Mouse (Mus musculus) liver, embryonic 11.5 days (tissue): Measurements from ENCODE around the gene Hivep3. TPM values are rescaled to one million over a fixed set of nuclear protein-coding genes. Genes with fewer than 3 reads are reported as not detected.

Experiments used
- ATAC-seq: fragments of 200-750 bp; cut with Nextera tagmentation; replicated peaks from 2 replicates; pipeline ENCODE4 v1.8.0; 2017; ENCODE audit warnings: moderate number of reproducible peaks, mild to moderate bottlenecking, moderate TSS enrichment, moderate library complexity; ENCODE audit not compliant: low FRiP score
- DNase-seq: peaks from one replicate; pipeline ENCODE4 v3.0.0-alpha.2; 2017; ENCODE audit warnings: low spot score
- H3K27ac ChIP-seq: fragments of 300-500 bp; sonication (generic); 2 replicates; pipeline ENCODE4 v1.5.1; 2014; ENCODE audit warnings: mild to moderate bottlenecking, low read depth, low read length, control low read depth
- H3K27me3 ChIP-seq: fragments of 300-500 bp; sonication (generic); replicated peaks from 2 replicates; pipeline ENCODE4 v1.6.1; 2014; ENCODE audit warnings: low read length, mixed read lengths; ENCODE audit not compliant: control insufficient read depth, insufficient read depth
- H3K36me3 ChIP-seq: fragments of 300-500 bp; sonication (generic); 2 replicates; pipeline ENCODE4 v1.6.1; 2014; ENCODE audit warnings: mild to moderate bottlenecking, low read length, moderate library complexity, mixed read lengths; ENCODE audit not compliant: control insufficient read depth, insufficient read depth
- H3K4me1 ChIP-seq: fragments of 300-500 bp; sonication (generic); replicated peaks from 2 replicates; pipeline ENCODE4 v1.6.1; 2014; ENCODE audit warnings: low read length, mixed read lengths; ENCODE audit not compliant: control insufficient read depth, insufficient read depth
- H3K4me2 ChIP-seq: fragments of 300-500 bp; sonication (generic); 2 replicates; pipeline ENCODE4 v1.6.1; 2014; ENCODE audit warnings: mild to moderate bottlenecking, control low read depth, moderate library complexity
- H3K4me3 ChIP-seq: fragments of 300-500 bp; sonication (generic); 2 replicates; pipeline ENCODE4 v1.5.1; 2014; ENCODE audit warnings: low read depth, low read length, control low read depth
- H3K9ac ChIP-seq: fragments of 300-500 bp; sonication (generic); 2 replicates; pipeline ENCODE4 v1.6.1; 2014; ENCODE audit warnings: low read depth, low read length, control low read depth
- H3K9me3 ChIP-seq: fragments of 300-500 bp; sonication (generic); 2 replicates; pipeline ENCODE4 v1.6.1; 2016; ENCODE audit warnings: low read length, inconsistent platforms, mixed read lengths; ENCODE audit not compliant: control insufficient read depth
- WGBS: fragments of 180-500 bp; shearing (Covaris S2); extraction: QIAGEN DNeasy Blood & Tissue Kit; methylation state at CpG from one replicate; pipeline ENCODE4 v1.1.7; 2014; 5-methylcytosine and 5-hydroxymethylcytosine counted together
- polyA plus RNA-seq: library from polyadenylated mRNA; unstranded; fragments of >200 nt; fragmentation: Nextera tagmentation; extraction: Ambion mirVana; gene quantifications from 2 replicates; pipeline ENCODE4 v1.2.1, GENCODE M21; 2014

The Hivep3 gene
- polyA plus RNA-seq, 1 experiment from 2014 or later: 2.7 TPM

DNA sequence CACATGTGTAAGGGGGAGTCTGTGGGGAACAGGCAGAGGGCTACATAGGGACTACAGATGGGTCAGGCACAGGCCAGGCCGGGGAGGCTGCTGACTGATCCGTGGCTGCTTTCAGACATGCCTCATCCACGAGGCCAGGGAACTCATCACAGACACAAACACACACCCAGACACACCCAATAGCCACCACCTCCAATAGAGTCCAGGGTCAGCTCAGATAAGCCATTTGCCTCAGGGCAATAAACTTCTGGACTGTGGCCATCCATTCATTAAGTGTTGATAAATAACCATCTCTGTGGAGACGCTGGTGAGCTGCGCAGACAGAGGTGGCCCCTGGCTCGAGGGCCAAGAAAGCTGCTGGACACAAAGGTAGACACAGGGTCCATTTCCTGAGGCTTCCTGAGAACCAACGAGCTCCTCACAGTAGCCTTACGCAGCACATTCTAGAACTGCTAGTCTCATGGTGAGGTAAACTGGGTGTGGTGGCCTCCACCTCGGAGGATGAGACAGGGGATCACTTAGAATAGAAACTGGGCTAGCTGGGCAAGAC, 436.9 kb downstream of the Hivep3 start:
- Histone ChIP-seq H3K4me1 (no peaks in the 10 kb centered on the region), H3K4me2 (no peak overlapping the region), H3K4me3 (no peak overlapping the region), H3K9me3 (no peaks in the 10 kb centered on the region), H3K27ac (no peak overlapping the region), H3K36me3 (no peaks in the 10 kb centered on the region), H3K27me3 (no peaks in the 10 kb centered on the region), H3K9ac (no peak overlapping the region)
- no peak for ATAC-seq
- 55% methylated on average over 9 of the region's 9 CpGs for WGBS
- no peak for DNase-seq

DNA sequence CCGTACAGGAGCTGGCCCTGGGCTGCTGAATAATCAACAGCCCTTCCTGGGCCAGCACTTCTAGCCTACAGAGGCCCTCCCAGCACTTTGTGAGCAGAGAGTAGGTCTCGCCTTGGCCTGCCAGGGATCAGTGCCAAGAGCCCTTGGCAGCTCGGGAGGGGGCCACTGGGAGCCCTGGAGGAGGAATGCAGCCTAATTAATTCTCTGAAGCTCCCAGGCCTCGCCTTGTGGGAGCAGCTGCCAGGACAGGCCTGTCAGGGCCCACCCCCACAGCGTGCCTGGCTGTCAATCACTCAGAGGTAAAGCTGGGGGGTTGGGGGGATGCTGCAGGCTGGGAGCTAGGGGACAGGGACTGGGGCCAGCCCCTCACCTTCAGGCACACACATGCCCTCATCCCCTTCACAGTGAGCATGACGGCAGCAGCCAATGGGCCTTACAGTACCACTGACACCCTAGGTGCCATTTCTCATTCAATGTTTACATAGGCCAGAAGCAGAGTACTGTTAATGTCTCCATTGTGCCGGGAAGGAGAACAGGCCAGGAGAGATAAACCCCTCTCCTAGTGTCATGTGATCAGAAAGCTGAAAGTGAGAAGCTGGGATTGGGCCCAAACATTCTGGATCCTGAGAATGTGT, 438.6 kb downstream of the Hivep3 start:
- H3K9me3 ChIP-seq: no peaks in the 10 kb centered on the region
- no peak overlapping the region for H3K9ac ChIP-seq
- H3K4me1 ChIP-seq: no peaks in the 10 kb centered on the region
- no peak overlapping the region for H3K4me2 ChIP-seq
- H3K4me3 ChIP-seq: no peak overlapping the region
- H3K27ac ChIP-seq: no peak overlapping the region
- no peak for ATAC-seq
- 26% methylated on average over 7 of the region's 7 CpGs for WGBS
- H3K36me3 ChIP-seq: no peaks in the 10 kb centered on the region
- H3K27me3 ChIP-seq: no peaks in the 10 kb centered on the region
- no peak for DNase-seq

DNA sequence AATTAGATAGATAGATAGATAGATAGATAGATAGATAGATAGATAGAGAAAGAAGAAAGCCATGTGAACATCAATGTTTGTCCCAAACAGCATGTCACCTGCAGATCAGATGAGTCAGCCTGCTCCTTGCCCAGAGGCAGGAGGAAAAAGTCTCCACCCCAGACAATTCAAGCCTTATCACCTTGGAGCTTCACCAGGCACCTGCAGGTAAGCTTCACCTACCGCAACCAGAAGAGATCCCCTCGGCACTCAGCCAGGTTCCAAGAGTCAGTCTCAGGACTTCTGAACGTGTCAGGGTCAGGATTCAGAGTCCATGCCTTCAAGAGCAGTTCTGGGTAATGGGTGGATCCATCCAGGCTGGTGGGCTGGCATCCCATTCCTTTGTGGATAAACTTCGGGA, 445.5 kb downstream of the Hivep3 start:
- 70% methylated on average over 4 of the region's 4 CpGs for WGBS
- H3K4me2 ChIP-seq: no peak overlapping the region

DNA sequence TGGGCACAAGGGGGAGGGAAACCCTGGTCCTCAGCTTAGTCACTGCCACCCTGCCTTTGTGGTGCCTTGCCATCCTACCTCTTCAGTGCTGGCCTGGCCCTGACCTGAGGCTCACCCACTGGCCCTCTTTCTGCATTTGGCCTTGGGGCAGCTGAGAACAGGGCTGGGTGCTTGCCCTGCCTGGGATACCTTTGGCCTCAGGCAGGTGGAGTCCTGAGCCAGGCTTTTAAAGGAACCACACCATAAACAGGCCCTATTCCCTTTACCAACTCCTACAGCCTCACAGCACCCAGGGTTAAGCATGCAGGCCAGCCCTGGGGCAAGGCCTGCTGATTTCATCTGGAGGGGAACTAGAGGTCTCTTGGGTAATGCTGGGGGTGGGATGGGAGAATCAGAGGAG, 447.0 kb downstream of the Hivep3 start:
- DNase-seq (no peak), ATAC-seq (no peak)
- Histone ChIP-seq H3K4me1 (no peaks in the 10 kb centered on the region), H3K36me3 (no peaks in the 10 kb centered on the region), H3K27me3 (no peaks in the 10 kb centered on the region), H3K9me3 (no peaks in the 10 kb centered on the region), H3K27ac (no peak overlapping the region), H3K4me2 (no peak overlapping the region), H3K9ac (no peak overlapping the region), H3K4me3 (no peak overlapping the region)

More for the DNA sequence above, 445.5 kb downstream of the Hivep3 start:
- H3K36me3 ChIP-seq: no peaks in the 10 kb centered on the region
- no peaks in the 10 kb centered on the region for H3K27me3 ChIP-seq
- no peak for ATAC-seq
- no peaks in the 10 kb centered on the region for H3K9me3 ChIP-seq
- no peaks in the 10 kb centered on the region for H3K4me1 ChIP-seq
- no peak overlapping the region for H3K27ac ChIP-seq
- no peak overlapping the region for H3K9ac ChIP-seq
- H3K4me3 ChIP-seq: no peak overlapping the region
- no peak for DNase-seq

DNA sequence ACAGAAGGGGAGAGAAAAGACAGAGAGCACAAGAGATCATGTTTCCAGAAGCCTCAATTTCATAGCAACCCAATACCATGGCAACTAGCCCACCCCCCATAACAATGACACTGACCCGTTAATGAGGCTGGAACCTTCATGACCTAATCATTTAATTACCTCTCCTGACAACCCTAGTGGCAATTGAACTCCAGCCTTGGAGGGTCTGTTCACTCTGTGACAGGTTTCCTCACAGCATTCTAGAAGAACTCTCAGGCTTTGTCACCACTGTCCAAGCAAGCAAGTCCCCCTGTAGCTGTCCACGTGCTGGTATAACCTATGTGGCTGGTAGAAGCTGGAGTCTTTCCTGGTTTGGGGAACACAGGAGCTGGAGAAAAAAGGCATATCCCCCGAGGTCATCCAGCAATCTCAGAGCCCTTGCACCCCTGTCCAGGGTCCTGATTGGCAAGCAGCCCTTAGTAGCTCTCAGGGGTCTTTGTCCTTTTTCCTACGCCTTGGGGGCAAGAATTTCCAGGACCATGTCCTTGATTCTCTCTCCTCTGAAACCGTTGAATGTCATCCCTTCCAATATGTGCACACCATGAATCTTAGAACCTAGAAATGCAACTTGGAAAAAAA, 450.9 kb downstream of the Hivep3 start:
- H3K4me1 ChIP-seq: no peaks in the 10 kb centered on the region
- no peak overlapping the region for H3K9ac ChIP-seq
- ATAC-seq (no peak), DNase-seq (no peak)
- no peak overlapping the region for H3K4me3 ChIP-seq
- H3K4me2 ChIP-seq: no peak overlapping the region
- no peaks in the 10 kb centered on the region for H3K27me3 ChIP-seq
- 23% methylated on average over 5 of the region's 5 CpGs for WGBS
- no peaks in the 10 kb centered on the region for H3K36me3 ChIP-seq
- H3K9me3 ChIP-seq: no peaks in the 10 kb centered on the region
- H3K27ac ChIP-seq: no peak overlapping the region

DNA sequence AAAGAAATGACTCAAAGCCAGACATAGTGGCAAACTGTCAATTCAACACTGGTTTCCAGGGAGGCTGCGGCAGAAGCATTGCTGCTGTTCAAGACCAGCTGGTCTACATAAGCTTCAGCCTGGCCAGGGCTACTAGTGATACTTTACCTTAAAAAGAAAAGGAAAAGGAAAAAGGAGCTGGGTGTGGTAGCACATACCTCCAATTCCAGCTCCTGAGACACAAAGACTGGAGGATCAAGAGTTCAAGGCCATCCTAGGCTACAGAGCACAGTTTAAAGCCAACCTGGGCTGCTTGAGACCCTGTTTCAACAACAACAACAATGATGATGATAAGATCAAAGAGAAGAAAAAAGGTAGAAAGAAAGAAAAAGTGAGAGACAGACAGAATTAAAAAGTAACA, 452.9 kb downstream of the Hivep3 start:
- H3K4me3 ChIP-seq: no peak overlapping the region
- WGBS: 86% methylated on average over 1 of the region's 1 CpGs
- no peak overlapping the region for H3K9ac ChIP-seq
- no peak overlapping the region for H3K27ac ChIP-seq
- DNase-seq (no peak), ATAC-seq (no peak)
- H3K4me1 ChIP-seq: no peaks in the 10 kb centered on the region
- H3K4me2 ChIP-seq: no peak overlapping the region
- no peaks in the 10 kb centered on the region for H3K36me3 ChIP-seq
- H3K27me3 ChIP-seq: no peaks in the 10 kb centered on the region
- no peaks in the 10 kb centered on the region for H3K9me3 ChIP-seq

DNA sequence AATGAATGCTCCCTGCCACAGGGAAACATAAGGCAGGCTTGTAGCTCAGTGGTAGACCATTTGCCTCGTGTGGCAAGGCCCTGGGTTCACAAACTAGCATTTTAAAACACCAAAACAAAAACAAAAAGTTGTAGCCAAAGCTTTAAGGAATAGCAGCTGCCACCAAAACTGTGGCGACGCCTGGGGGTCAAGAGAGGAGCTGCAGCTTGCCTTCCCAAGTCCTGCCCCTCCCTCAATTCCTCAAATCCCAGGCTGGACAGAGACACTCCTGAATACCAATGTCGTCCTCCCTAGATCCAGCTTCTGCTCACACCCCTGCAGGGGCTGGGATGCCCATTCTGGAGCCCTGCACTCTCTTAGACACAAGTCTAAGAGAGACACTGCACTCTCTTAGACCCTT, 453.4 kb downstream of the Hivep3 start:
- no peaks in the 10 kb centered on the region for H3K9me3 ChIP-seq
- WGBS: 0% methylated on average over 4 of the region's 4 CpGs
- H3K9ac ChIP-seq: no peak overlapping the region
- no peaks in the 10 kb centered on the region for H3K36me3 ChIP-seq
- H3K27ac ChIP-seq: no peak overlapping the region
- ATAC-seq (no peak), DNase-seq (no peak)
- no peak overlapping the region for H3K4me2 ChIP-seq
- no peak overlapping the region for H3K4me3 ChIP-seq
- no peaks in the 10 kb centered on the region for H3K27me3 ChIP-seq
- H3K4me1 ChIP-seq: no peaks in the 10 kb centered on the region
